11 mouse cellular contexts compared by ENCODE assay signal in the genomic region with DNA sequence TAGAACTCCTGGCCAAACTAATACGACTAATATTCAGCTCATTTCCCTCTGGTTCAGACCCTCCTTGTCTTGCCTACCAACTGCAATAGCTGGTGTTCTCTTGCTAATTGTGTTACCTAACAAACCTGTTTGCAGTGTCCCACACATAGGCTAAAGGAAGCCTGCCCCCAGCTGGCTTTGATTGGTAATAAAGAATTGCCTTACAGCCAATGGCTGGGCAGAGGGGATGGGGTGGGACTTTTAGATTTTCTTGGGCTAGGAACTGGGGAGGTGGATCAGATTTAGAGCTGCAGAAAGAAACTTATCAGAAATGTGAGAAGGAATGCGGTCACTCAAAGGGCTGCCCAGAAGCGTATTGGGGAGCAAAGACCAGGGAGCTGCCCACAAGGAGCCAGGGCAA. TPM values are rescaled to one million over a fixed set of nuclear protein-coding genes. Genes with fewer than 3 reads are reported as not detected.
DNase-seq lines count a peak whose midpoint lies in the region; ATAC-seq and TF ChIP-seq lines count a peak whose summit lies in the region.
"Had no signal": no experiment of that assay in that cellular context is flagged by ENCODE, and none has a peak within 500 bp of the region (broad histone marks: within the 10 kb centered on the region; RNA-seq: fewer than 3 reads in every experiment).

No protein-coding gene starts in this region.

- H3K4me3 ChIP-seq in midbrain, postnatal 0 days (ENCODE audit: low read depth, low read length), result no peak overlapping the region
- no peak overlapping the region for H3K4me3 ChIP-seq in midbrain, embryonic 13.5 days (replicated peaks)
- no peak overlapping the region for H3K4me3 ChIP-seq in stomach, embryonic 15.5 days (replicated peaks)
- H3K4me3 ChIP-seq: forebrain, embryonic 10.5 days; limb, embryonic 12.5 days had no signal

- peak; percentile 49 for TF ChIP-seq CTCF in midbrain, postnatal 0 days (IDR thresholded peaks at IDR 0.05)

- H3K4me1 ChIP-seq in midbrain, postnatal 0 days (ENCODE audit: insufficient read depth, low read length), result no peaks in the 10 kb centered on the region
- H3K4me1 ChIP-seq in midbrain, embryonic 13.5 days (replicated peaks), result no peaks in the 10 kb centered on the region
- H3K4me1 ChIP-seq in stomach, embryonic 15.5 days, result no peaks in the 10 kb centered on the region
- H3K4me1 ChIP-seq: forebrain, embryonic 10.5 days; limb, embryonic 12.5 days had no signal

- peaks cover 29% of the 10 kb centered on the region for H3K36me3 ChIP-seq in midbrain, postnatal 0 days (ENCODE audit: insufficient read depth, low read length)
- H3K36me3 ChIP-seq in midbrain, embryonic 13.5 days, result peaks cover 44% of the 10 kb centered on the region
- peaks cover 17% of the 10 kb centered on the region; the same call in 1 of the 2 replicates for H3K36me3 ChIP-seq in stomach, embryonic 15.5 days

- H3K27ac ChIP-seq in midbrain, postnatal 0 days (ENCODE audit: low read depth, low read length), result no peak overlapping the region
- no peak overlapping the region for H3K27ac ChIP-seq in midbrain, embryonic 13.5 days
- no peak overlapping the region for H3K27ac ChIP-seq in stomach, embryonic 15.5 days
- H3K27ac ChIP-seq: forebrain, embryonic 10.5 days; limb, embryonic 12.5 days had no signal

- H3K27me3 ChIP-seq in midbrain, postnatal 0 days (ENCODE audit: insufficient read depth, low read length), result no peaks in the 10 kb centered on the region
- no peaks in the 10 kb centered on the region for H3K27me3 ChIP-seq in midbrain, embryonic 13.5 days
- H3K27me3 ChIP-seq in stomach, embryonic 15.5 days (replicated peaks), result no peaks in the 10 kb centered on the region
- H3K27me3 ChIP-seq: CH12.LX; limb, embryonic 12.5 days had no signal

- DNase-seq in cerebellum, postnatal 10 days, result peak; percentile 25 to 39
- no peak for DNase-seq in cerebellum, adult 9-10 months
- DNase-seq in midbrain, postnatal 0 days (ENCODE audit: low spot score), result peak; percentile 19
- peak; percentile 36 to 48 for DNase-seq in kidney, postnatal 25 days
- DNase-seq in right cerebral cortex, adult 18-20 months, result no peak

- ATAC-seq in midbrain, postnatal 0 days (ENCODE audit: low FRiP score), result no peak
- ATAC-seq in midbrain, embryonic 13.5 days, result no peak
- ATAC-seq in stomach, embryonic 15.5 days (ENCODE audit: insufficient read depth, low FRiP score, low read depth), result peak; percentile 75
- no peak for ATAC-seq in frontal cortex, adult (ENCODE audit: low TSS enrichment)

- H3K4me2 ChIP-seq in midbrain, postnatal 0 days (ENCODE audit: low read depth, low read length, poor library complexity, severe bottlenecking), result no peak overlapping the region
- H3K4me2 ChIP-seq in midbrain, embryonic 13.5 days (replicated peaks), result no peak overlapping the region
- H3K4me2 ChIP-seq in stomach, embryonic 15.5 days, result no peak overlapping the region
- H3K4me2 ChIP-seq: limb, embryonic 12.5 days had no signal

- H3K9me3 ChIP-seq in midbrain, postnatal 0 days (ENCODE audit: low read length), result no peaks in the 10 kb centered on the region
- H3K9me3 ChIP-seq in midbrain, embryonic 13.5 days, result no peaks in the 10 kb centered on the region
- no peaks in the 10 kb centered on the region for H3K9me3 ChIP-seq in stomach, embryonic 15.5 days
- H3K9me3 ChIP-seq: forebrain, embryonic 10.5 days; limb, embryonic 12.5 days had no signal

- H3K9ac ChIP-seq in midbrain, postnatal 0 days (replicated peaks; ENCODE audit: low read length, poor library complexity, severe bottlenecking), result no peak overlapping the region
- H3K9ac ChIP-seq in midbrain, embryonic 13.5 days (replicated peaks), result no peak overlapping the region
- H3K9ac ChIP-seq in stomach, embryonic 15.5 days, result no peak overlapping the region
- H3K9ac ChIP-seq: limb, embryonic 12.5 days had no signal

- WGBS in midbrain, postnatal 0 days, result 51% methylated on average over 3 of the region's 3 CpGs
- WGBS in midbrain, embryonic 13.5 days, result 48% methylated on average over 3 of the region's 3 CpGs
- WGBS in stomach, embryonic 15.5 days, result 43% methylated on average over 3 of the region's 3 CpGs

RNA-seq across cellular contexts. Expression of a gene that starts 21.0 kb away (rescaled TPM):
- total RNA-seq in midbrain, postnatal 0 days (2014; rRNA removed), result 29.7 and 35.1 TPM in 2 replicates
- 53.7 and 54.5 TPM in 2 replicates for polyA plus RNA-seq in midbrain, postnatal 0 days (2015; fragmentation: Nextera tagmentation; extraction: Ambion mirVana)
- 41.1 and 42.4 TPM in 2 replicates for polyA plus RNA-seq in midbrain, embryonic 13.5 days (2015; fragmentation: Nextera tagmentation; extraction: Ambion mirVana)
- polyA plus RNA-seq in stomach, embryonic 15.5 days (2015; fragmentation: Nextera tagmentation; extraction: Ambion mirVana), result 19.9 and 20.8 TPM in 2 replicates

RNA-seq across cellular contexts. Expression of a gene that starts 21.7 kb away (rescaled TPM):
- 45.3 and 51.0 TPM in 2 replicates for total RNA-seq in midbrain, postnatal 0 days (2014; rRNA removed)
- 24.4 and 25.6 TPM in 2 replicates for polyA plus RNA-seq in midbrain, postnatal 0 days (2015; fragmentation: Nextera tagmentation; extraction: Ambion mirVana)
- polyA plus RNA-seq in midbrain, embryonic 13.5 days (2015; fragmentation: Nextera tagmentation; extraction: Ambion mirVana), result 39.0 and 41.7 TPM in 2 replicates
- polyA plus RNA-seq in stomach, embryonic 15.5 days (2015; fragmentation: Nextera tagmentation; extraction: Ambion mirVana), result 34.2 and 37.2 TPM in 2 replicates

RNA-seq across cellular contexts. Expression of a gene that starts 21.8 kb away (rescaled TPM):
- 14.4 and 21.0 TPM in 2 replicates for total RNA-seq in midbrain, postnatal 0 days (2014; rRNA removed)
- polyA plus RNA-seq in midbrain, postnatal 0 days (2015; fragmentation: Nextera tagmentation; extraction: Ambion mirVana), result 30.9 and 39.1 TPM in 2 replicates
- polyA plus RNA-seq in midbrain, embryonic 13.5 days (2015; fragmentation: Nextera tagmentation; extraction: Ambion mirVana), result 55.0 and 57.9 TPM in 2 replicates
- polyA plus RNA-seq in stomach, embryonic 15.5 days (2015; fragmentation: Nextera tagmentation; extraction: Ambion mirVana), result 28.7 and 29.2 TPM in 2 replicates

RNA-seq across cellular contexts. Expression of a gene that starts 21.9 kb away (rescaled TPM):
- 0.93 TPM in 1 of 2 replicates, not detected in the other for total RNA-seq in midbrain, postnatal 0 days (2014; rRNA removed)
- polyA plus RNA-seq in midbrain, postnatal 0 days (2015; fragmentation: Nextera tagmentation; extraction: Ambion mirVana), result not detected in 2 replicates
- not detected in 2 replicates for polyA plus RNA-seq in midbrain, embryonic 13.5 days (2015; fragmentation: Nextera tagmentation; extraction: Ambion mirVana)
- not detected in 2 replicates for polyA plus RNA-seq in stomach, embryonic 15.5 days (2015; fragmentation: Nextera tagmentation; extraction: Ambion mirVana)
- total RNA-seq: CH12.LX had no signal
- polyA plus RNA-seq: forebrain, embryonic 10.5 days; limb, embryonic 12.5 days had no signal

RNA-seq across cellular contexts. Expression of a gene that starts 35.9 kb away (rescaled TPM):
- total RNA-seq in midbrain, postnatal 0 days (2014; rRNA removed), result 5.9 and 6.2 TPM in 2 replicates
- polyA plus RNA-seq in midbrain, postnatal 0 days (2015; fragmentation: Nextera tagmentation; extraction: Ambion mirVana), result 11.9 and 12.3 TPM in 2 replicates
- polyA plus RNA-seq in midbrain, embryonic 13.5 days (2015; fragmentation: Nextera tagmentation; extraction: Ambion mirVana), result 12.4 and 13.3 TPM in 2 replicates
- polyA plus RNA-seq in stomach, embryonic 15.5 days (2015; fragmentation: Nextera tagmentation; extraction: Ambion mirVana), result 12.2 and 12.9 TPM in 2 replicates

Comparison
In these comparisons a context has a peak if more than half of its experiments do, and no peak if none do; other contexts are left out.
1. DNase-seq: peak in cerebellum, postnatal 10 days (2 of 2), midbrain, postnatal 0 days (single experiment) and kidney, postnatal 25 days (2 of 2); none in cerebellum, adult 9-10 months (single experiment) and right cerebral cortex, adult 18-20 months (single experiment).